Mouse (Mus musculus) MEL (cell line): ENCODE data around the gene Nt5c2.

Source experiments
- CHD2 ChIP-seq: IDR thresholded peaks from 2 replicates; pipeline ENCODE4 v1.6.1; 2011; ENCODE audit warnings: low read length, improper control_type of control experiment
- CTCF ChIP-seq, 3 experiments: IDR thresholded peaks in 2 of 3; conservative IDR thresholded peaks in 1 of 3; 2 replicates each; pipeline ENCODE4 v1.5.1; 2011 to 2012; ENCODE audit warnings: low read length in 3 of 3, low read depth in 2 of 3, mild to moderate bottlenecking in 2 of 3, improper control_type of control experiment in 1 of 3, inconsistent platforms in 1 of 3, mixed read lengths in 1 of 3, moderate library complexity in 1 of 3; ENCODE audit not compliant: control insufficient read depth in 1 of 3, insufficient read depth in 1 of 3, poor library complexity in 1 of 3, severe bottlenecking in 1 of 3
- E2F4 ChIP-seq: IDR thresholded peaks from 2 replicates; pipeline ENCODE4 v1.6.1; 2011; ENCODE audit warnings: low read depth, low read length, improper control_type of control experiment, borderline replicate concordance
- EP300 ChIP-seq, 2 experiments: IDR thresholded peaks; 2 replicates each; pipeline ENCODE4 v1.6.1; 2011; ENCODE audit warnings: improper control_type of control experiment in 2 of 2, low read length in 2 of 2, low read depth in 1 of 2, mild to moderate bottlenecking in 1 of 2
- GATA1 ChIP-seq: IDR thresholded peaks from 2 replicates; pipeline ENCODE4 v1.6.1; 2011; ENCODE audit warnings: low read depth, low read length, improper control_type of control experiment
- HCFC1 ChIP-seq: IDR thresholded peaks from 2 replicates; pipeline ENCODE4 v1.6.1; 2012; ENCODE audit warnings: low read depth, mild to moderate bottlenecking, inconsistent platforms, low read length, improper control_type of control experiment, moderate library complexity
- MAX ChIP-seq: IDR thresholded peaks from 2 replicates; pipeline ENCODE4 v1.6.1; 2011; ENCODE audit warnings: low read length, improper control_type of control experiment
- MEF2A ChIP-seq: IDR thresholded peaks from 2 replicates; pipeline ENCODE4 v1.6.1; 2014; ENCODE audit warnings: low read depth, mild to moderate bottlenecking, inconsistent platforms, low read length, improper control_type of control experiment; ENCODE audit not compliant: poor library complexity, insufficient replicate concordance, severe bottlenecking; ENCODE audit errors: extremely low read depth
- POLR2A ChIP-seq, 2 experiments: IDR thresholded peaks; 2 replicates each; pipeline ENCODE4 v1.6.1; 2011 to 2012; ENCODE audit warnings: low read length in 2 of 2, mild to moderate bottlenecking in 2 of 2, control low read depth in 1 of 2, improper control_type of control experiment in 1 of 2, low read depth in 1 of 2, moderate library complexity in 1 of 2; ENCODE audit not compliant: control insufficient read depth in 1 of 2, insufficient read depth in 1 of 2, poor library complexity in 1 of 2
- TCF12 ChIP-seq: IDR thresholded peaks from 2 replicates; pipeline ENCODE4 v1.6.1; 2014; ENCODE audit warnings: low read depth, mild to moderate bottlenecking, inconsistent platforms, low read length, improper control_type of control experiment, moderate library complexity
- USF1 ChIP-seq: IDR thresholded peaks from 2 replicates; pipeline ENCODE4 v1.6.1; 2014; ENCODE audit warnings: low read depth, mild to moderate bottlenecking, inconsistent platforms, low read length, improper control_type of control experiment, moderate library complexity
- ZC3H11A ChIP-seq: IDR thresholded peaks from 2 replicates; pipeline ENCODE4 v1.6.1; 2012; ENCODE audit warnings: low read depth, mild to moderate bottlenecking, inconsistent platforms, low read length, improper control_type of control experiment
- ZMIZ1 ChIP-seq: IDR thresholded peaks from 2 replicates; pipeline ENCODE4 v1.6.1; 2012; ENCODE audit warnings: low read depth, mild to moderate bottlenecking, inconsistent platforms, low read length, improper control_type of control experiment, moderate library complexity

- no peak for TF ChIP-seq HCFC1
- no peak for TF ChIP-seq MEF2A
- no peak for TF ChIP-seq CTCF (IDR thresholded peaks at IDR 0.05 in 2 of 3, conservative IDR thresholded peaks at IDR 0.05 in 1 of 3; ENCODE audit: control insufficient read depth in 1 of 3, insufficient read depth in 1 of 3, low read depth in 2 of 3, low read length in 3 of 3, poor library complexity in 1 of 3, severe bottlenecking in 1 of 3)
- TF ChIP-seq USF1, result no peak
- TF ChIP-seq E2F4, result no peak
- TF ChIP-seq GATA1, result no peak
- TF ChIP-seq CHD2, result no peak
- TF ChIP-seq TCF12, result no peak
- 0 out of 4 replicates have a peak, but pooled peaks of 1 of the 2 experiments have one; percentile 0 for TF ChIP-seq POLR2A (IDR thresholded peaks at IDR 0.05; ENCODE audit: control insufficient read depth in 1 of 2, insufficient read depth in 1 of 2, low read depth in 1 of 2, low read length in 2 of 2, poor library complexity in 1 of 2)
- no peak for TF ChIP-seq ZMIZ1
- no peak for TF ChIP-seq EP300 (IDR thresholded peaks at IDR 0.05; ENCODE audit: low read depth in 1 of 2, low read length in 2 of 2)
- TF ChIP-seq ZC3H11A, result no peak
- no peak for TF ChIP-seq MAX
Observed at GRCm38 (mm10) chr19:46879876-46880275, 135.1 kb downstream of the Nt5c2 start.
